Mouse (Mus musculus) kidney, embryonic 15.5 days (tissue): ENCODE measurements around the gene Ap2a1. TPM values are rescaled to one million over a fixed set of nuclear protein-coding genes. Genes with fewer than 3 reads are reported as not detected.

ENCODE experiments used
- ATAC-seq: fragments of 200-750 bp; cut with Nextera tagmentation; replicated peaks from 2 replicates; pipeline ENCODE4 v1.8.0; 2017; ENCODE audit warnings: moderate TSS enrichment; ENCODE audit not compliant: low FRiP score
- H3K27ac ChIP-seq: fragments of 300-500 bp; sonication (generic); 2 replicates; pipeline ENCODE4 v1.5.1; 2015; ENCODE audit warnings: mild to moderate bottlenecking, inconsistent platforms
- H3K27me3 ChIP-seq: fragments of 300-500 bp; sonication (generic); 2 replicates; pipeline ENCODE4 v1.6.1; 2015; ENCODE audit warnings: inconsistent platforms
- H3K36me3 ChIP-seq: fragments of 300-500 bp; sonication (generic); 2 replicates; pipeline ENCODE4 v1.6.1; 2015; ENCODE audit warnings: inconsistent platforms
- H3K4me1 ChIP-seq: fragments of 300-500 bp; sonication (generic); 2 replicates; pipeline ENCODE4 v1.6.1; 2015; ENCODE audit warnings: inconsistent platforms
- H3K4me2 ChIP-seq: fragments of 300-500 bp; sonication (generic); 2 replicates; pipeline ENCODE4 v1.6.1; 2015; ENCODE audit warnings: moderate library complexity, mild to moderate bottlenecking, inconsistent platforms
- H3K4me3 ChIP-seq: fragments of 300-500 bp; sonication (generic); replicated peaks from 2 replicates; pipeline ENCODE4 v1.5.1; 2015; ENCODE audit warnings: mild to moderate bottlenecking, inconsistent platforms
- H3K9ac ChIP-seq: fragments of 300-500 bp; sonication (generic); 2 replicates; pipeline ENCODE4 v1.6.1; 2015; ENCODE audit warnings: mild to moderate bottlenecking, inconsistent platforms
- H3K9me3 ChIP-seq: fragments of 300-500 bp; sonication (generic); replicated peaks from 2 replicates; pipeline ENCODE4 v1.6.1; 2016; ENCODE audit warnings: inconsistent platforms
- WGBS: fragments of 180-500 bp; shearing (Covaris S2); methylation state at CpG from one replicate; pipeline ENCODE4 v1.1.7; 2015; ENCODE audit warnings: mixed read lengths; 5-methylcytosine and 5-hydroxymethylcytosine counted together
- polyA plus RNA-seq: library from polyadenylated mRNA; unstranded; fragments of >200 nt; fragmentation: Nextera tagmentation; extraction: Ambion mirVana; gene quantifications from 2 replicates; pipeline ENCODE4 v1.2.1, GENCODE M21; 2015

The Ap2a1 gene
- polyA plus RNA-seq, 1 experiment from 2014 or later: 79.1 TPM

GRCm38 (mm10) chr7:44949922-44950321, 20.6 kb upstream of the Ap2a1 start:
- no peak overlapping the region for H3K9ac ChIP-seq
- H3K4me2 ChIP-seq: no peak overlapping the region
- H3K27me3 ChIP-seq: peaks cover 34% of the 10 kb centered on the region
- H3K4me1 ChIP-seq: peaks cover 17% of the 10 kb centered on the region
- ATAC-seq: no peak
- no peak overlapping the region for H3K27ac ChIP-seq
- H3K9me3 ChIP-seq: no peaks in the 10 kb centered on the region
- no peaks in the 10 kb centered on the region for H3K36me3 ChIP-seq
- H3K4me3 ChIP-seq: no peak overlapping the region
- 65% methylated on average over 6 of the region's 6 CpGs for WGBS

- 88% methylated on average over 7 of the region's 7 CpGs for WGBS
- no peaks in the 10 kb centered on the region for H3K9me3 ChIP-seq
- ATAC-seq: no peak
- H3K4me1 ChIP-seq: no peaks in the 10 kb centered on the region
- no peaks in the 10 kb centered on the region for H3K27me3 ChIP-seq
- no peak within 1 kb of the TSS for H3K9ac ChIP-seq
- H3K36me3 ChIP-seq: no peaks in the 10 kb centered on the region
- H3K4me2 ChIP-seq: no peak within 1 kb of the TSS
- H3K27ac ChIP-seq: no peak within 1 kb of the TSS
- H3K4me3 ChIP-seq: no peak within 1 kb of the TSS
Observed at GRCm38 (mm10) chr7:44942904-44943303, 13.6 kb upstream of the Ap2a1 start, which contains the start of gene Tsks. TSS of gene Tsks (plus strand) at chr7:44943204.

- H3K36me3 ChIP-seq: no peaks in the 10 kb centered on the region
- ATAC-seq: no peak
- no peaks in the 10 kb centered on the region for H3K4me1 ChIP-seq
- H3K4me2 ChIP-seq: no peak overlapping the region
- no peak overlapping the region for H3K9ac ChIP-seq
- 92% methylated on average over 4 of the region's 4 CpGs for WGBS
- H3K27ac ChIP-seq: no peak overlapping the region
- H3K4me3 ChIP-seq: no peak overlapping the region
- H3K27me3 ChIP-seq: no peaks in the 10 kb centered on the region
- peaks cover 4% of the 10 kb centered on the region; the same call in 1 of the 2 replicates for H3K9me3 ChIP-seq
Observed at GRCm38 (mm10) chr7:44938680-44939079, 9.4 kb upstream of the Ap2a1 start.

- ATAC-seq: no peak
- H3K27ac ChIP-seq: peak overlapping the region; percentile 87; the same call in 1 of the 2 replicates
Observed at GRCm38 (mm10) chr7:44928570-44928969, 726 bp downstream of the Ap2a1 start.

GRCm38 (mm10) chr7:44925468-44925867, 3.8 kb downstream of the Ap2a1 start:
- 82% methylated on average over 3 of the region's 3 CpGs for WGBS
- Histone ChIP-seq H3K4me3 (no peak overlapping the region), H3K27me3 (no peaks in the 10 kb centered on the region), H3K36me3 (peaks cover 46% of the 10 kb centered on the region), H3K4me1 (peaks cover 26% of the 10 kb centered on the region), H3K4me2 (no peak overlapping the region), H3K27ac (no peak overlapping the region), H3K9me3 (no peaks in the 10 kb centered on the region), H3K9ac (no peak overlapping the region)
- ATAC-seq: no peak

More at GRCm38 (mm10) chr7:44928570-44928969, 726 bp downstream of the Ap2a1 start:
- Histone ChIP-seq H3K9me3 (no peaks in the 10 kb centered on the region), H3K4me1 (peaks cover 29% of the 10 kb centered on the region), H3K4me3 (peak overlapping the region; percentile 99), H3K36me3 (peaks cover 21% of the 10 kb centered on the region), H3K9ac (peak overlapping the region; percentile 90), H3K4me2 (peak overlapping the region; percentile 64), H3K27me3 (no peaks in the 10 kb centered on the region)
- whole genome bisulfite sequencing: 0% methylated on average over 1 of the region's 1 CpGs

GRCm38 (mm10) chr7:44922530-44922929, 6.8 kb downstream of the Ap2a1 start:
- Histone ChIP-seq H3K4me3 (no peak overlapping the region), H3K4me1 (peaks cover 13% of the 10 kb centered on the region), H3K36me3 (peaks cover 60% of the 10 kb centered on the region), H3K4me2 (no peak overlapping the region), H3K27me3 (no peaks in the 10 kb centered on the region), H3K9ac (no peak overlapping the region), H3K9me3 (no peaks in the 10 kb centered on the region), H3K27ac (no peak overlapping the region)
- 0 out of 2 replicates have a peak, but pooled peaks have one; percentile 34 for ATAC-seq

GRCm38 (mm10) chr7:44919127-44919526, 10.2 kb downstream of the Ap2a1 start:
- Histone ChIP-seq H3K36me3 (peaks cover 66% of the 10 kb centered on the region), H3K9ac (no peak overlapping the region), H3K4me3 (no peak overlapping the region), H3K4me2 (no peak overlapping the region), H3K4me1 (peaks cover 6% of the 10 kb centered on the region; the same call in 1 of the 2 replicates), H3K9me3 (no peaks in the 10 kb centered on the region), H3K27ac (no peak overlapping the region), H3K27me3 (no peaks in the 10 kb centered on the region)
- WGBS: 95% methylated on average over 5 of the region's 5 CpGs
- ATAC-seq: no peak

GRCm38 (mm10) chr7:44918219-44918618, 11.1 kb downstream of the Ap2a1 start:
- Histone ChIP-seq H3K27ac (no peak overlapping the region), H3K9ac (no peak overlapping the region), H3K27me3 (no peaks in the 10 kb centered on the region), H3K4me1 (peaks cover 6% of the 10 kb centered on the region; the same call in 1 of the 2 replicates), H3K4me2 (no peak overlapping the region), H3K9me3 (no peaks in the 10 kb centered on the region), H3K4me3 (no peak overlapping the region), H3K36me3 (peaks cover 66% of the 10 kb centered on the region)
- ATAC-seq: no peak
- WGBS: 74% methylated on average over 3 of the region's 3 CpGs

- ATAC-seq: peak; percentile 46; the same call in 1 of the 2 replicates
- Histone ChIP-seq H3K4me2 (no peak overlapping the region), H3K9me3 (no peaks in the 10 kb centered on the region), H3K36me3 (peaks cover 66% of the 10 kb centered on the region), H3K27me3 (no peaks in the 10 kb centered on the region), H3K27ac (no peak overlapping the region), H3K9ac (no peak overlapping the region), H3K4me1 (peaks cover 6% of the 10 kb centered on the region; the same call in 1 of the 2 replicates), H3K4me3 (no peak overlapping the region)
- 89% methylated on average over 4 of the region's 4 CpGs for WGBS
Observed at GRCm38 (mm10) chr7:44916881-44917280, 12.4 kb downstream of the Ap2a1 start.

GRCm38 (mm10) chr7:44916191-44916590, 13.1 kb downstream of the Ap2a1 start:
- no peak for ATAC-seq

GRCm38 (mm10) chr7:44915314-44915713, 14.0 kb downstream of the Ap2a1 start:
- ATAC-seq: no peak
- Histone ChIP-seq H3K4me3 (no peak overlapping the region), H3K4me1 (peaks cover 6% of the 10 kb centered on the region; the same call in 1 of the 2 replicates), H3K27ac (no peak overlapping the region), H3K9ac (no peak overlapping the region), H3K4me2 (no peak overlapping the region), H3K27me3 (no peaks in the 10 kb centered on the region), H3K9me3 (no peaks in the 10 kb centered on the region), H3K36me3 (peaks cover 71% of the 10 kb centered on the region)
- WGBS: 93% methylated on average over 9 of the region's 9 CpGs

More at GRCm38 (mm10) chr7:44916191-44916590, 13.1 kb downstream of the Ap2a1 start:
- no peak overlapping the region for H3K9ac ChIP-seq
- WGBS: 86% methylated on average over 6 of the region's 6 CpGs
- no peaks in the 10 kb centered on the region for H3K27me3 ChIP-seq
- peaks cover 70% of the 10 kb centered on the region for H3K36me3 ChIP-seq
- no peak overlapping the region for H3K4me2 ChIP-seq
- H3K4me1 ChIP-seq: peaks cover 6% of the 10 kb centered on the region; the same call in 1 of the 2 replicates
- H3K27ac ChIP-seq: no peak overlapping the region
- no peaks in the 10 kb centered on the region for H3K9me3 ChIP-seq
- no peak overlapping the region for H3K4me3 ChIP-seq

- Histone ChIP-seq H3K4me1 (peaks cover 6% of the 10 kb centered on the region; the same call in 1 of the 2 replicates), H3K9ac (no peak overlapping the region), H3K36me3 (peaks cover 71% of the 10 kb centered on the region), H3K9me3 (no peaks in the 10 kb centered on the region), H3K4me2 (no peak overlapping the region), H3K4me3 (no peak overlapping the region), H3K27ac (no peak overlapping the region), H3K27me3 (no peaks in the 10 kb centered on the region)
- WGBS: 91% methylated on average over 2 of the region's 2 CpGs
- no peak for ATAC-seq
Observed at GRCm38 (mm10) chr7:44914396-44914795, 14.9 kb downstream of the Ap2a1 start.
